Mouse (Mus musculus): Measurements from ENCODE around the gene Rtbdn. TPM values are rescaled to one million over a fixed set of nuclear protein-coding genes. Genes with fewer than 3 reads are reported as not detected.

Gene Rtbdn
- polyA plus RNA-seq, 1 experiment, result not detected

GRCm38 (mm10) chr8:84909949-84910348, 36.8 kb upstream of the Rtbdn start:
- TF ChIP-seq EP300 (IDR thresholded peaks at IDR 0.05; ENCODE audit: insufficient read depth, low read depth, low read length) (no peak), CTCF (IDR thresholded peaks at IDR 0.05; ENCODE audit: low read depth, low read length) (no peak), POLR2A (IDR thresholded peaks at IDR 0.05; ENCODE audit: insufficient read depth, low read length) (no peak)
- Histone ChIP-seq H3K9me3 (replicated peaks; ENCODE audit: control insufficient read depth, insufficient read depth, low read length, poor library complexity, severe bottlenecking) (peaks cover 4% of the 10 kb centered on the region; the same call in 1 of the 2 replicates), H3K36me3 (ENCODE audit: control insufficient read depth, insufficient read depth, low read length, poor library complexity, severe bottlenecking) (peaks cover 12% of the 10 kb centered on the region), H3K9ac (ENCODE audit: low read depth, poor library complexity, severe bottlenecking) (peak overlapping the region; percentile 91), H3K4me1 (ENCODE audit: control insufficient read depth, insufficient read depth, low read length) (peaks cover 2% of the 10 kb centered on the region), H3K27ac (ENCODE audit: insufficient read depth, low read length) (no peak overlapping the region), H3K27me3 (ENCODE audit: control insufficient read depth, insufficient read depth, low read length, poor library complexity, severe bottlenecking) (no peaks in the 10 kb centered on the region), H3K4me3 (ENCODE audit: low read depth, low read length) (no peak overlapping the region)

GRCm38 (mm10) chr8:84910551-84910950, 36.2 kb upstream of the Rtbdn start:
- Histone ChIP-seq H3K27me3 (ENCODE audit: control insufficient read depth, insufficient read depth, low read length, poor library complexity, severe bottlenecking) (no peaks in the 10 kb centered on the region), H3K9ac (ENCODE audit: low read depth, poor library complexity, severe bottlenecking) (no peak overlapping the region), H3K27ac (ENCODE audit: insufficient read depth, low read length) (no peak overlapping the region), H3K4me1 (ENCODE audit: control insufficient read depth, insufficient read depth, low read length) (peaks cover 2% of the 10 kb centered on the region), H3K4me3 (ENCODE audit: low read depth, low read length) (no peak overlapping the region), H3K9me3 (replicated peaks; ENCODE audit: control insufficient read depth, insufficient read depth, low read length, poor library complexity, severe bottlenecking) (peaks cover 4% of the 10 kb centered on the region; the same call in 1 of the 2 replicates), H3K36me3 (ENCODE audit: control insufficient read depth, insufficient read depth, low read length, poor library complexity, severe bottlenecking) (peaks cover 12% of the 10 kb centered on the region)
- TF ChIP-seq CTCF (IDR thresholded peaks at IDR 0.05; ENCODE audit: low read depth, low read length) (no peak), EP300 (IDR thresholded peaks at IDR 0.05; ENCODE audit: insufficient read depth, low read depth, low read length) (no peak), POLR2A (IDR thresholded peaks at IDR 0.05; ENCODE audit: insufficient read depth, low read length) (no peak)

- peak overlapping the region; percentile 89 for H3K9ac ChIP-seq (ENCODE audit: low read depth, poor library complexity, severe bottlenecking)
- no peaks in the 10 kb centered on the region for H3K27me3 ChIP-seq (ENCODE audit: control insufficient read depth, insufficient read depth, low read length, poor library complexity, severe bottlenecking)
- H3K9me3 ChIP-seq (replicated peaks; ENCODE audit: control insufficient read depth, insufficient read depth, low read length, poor library complexity, severe bottlenecking), result peaks cover 8% of the 10 kb centered on the region; the same call in 1 of the 2 replicates
- H3K27ac ChIP-seq (ENCODE audit: insufficient read depth, low read length), result no peak overlapping the region
- H3K36me3 ChIP-seq (ENCODE audit: control insufficient read depth, insufficient read depth, low read length, poor library complexity, severe bottlenecking), result peaks cover 12% of the 10 kb centered on the region
- TF ChIP-seq EP300 (IDR thresholded peaks at IDR 0.05; ENCODE audit: insufficient read depth, low read depth, low read length) (no peak), CTCF (IDR thresholded peaks at IDR 0.05; ENCODE audit: low read depth, low read length) (no peak), POLR2A (IDR thresholded peaks at IDR 0.05; ENCODE audit: insufficient read depth, low read length) (no peak)
- H3K4me3 ChIP-seq (ENCODE audit: low read depth, low read length), result peak overlapping the region; percentile 83; the same call in 1 of the 2 replicates
- peaks cover 4% of the 10 kb centered on the region for H3K4me1 ChIP-seq (ENCODE audit: control insufficient read depth, insufficient read depth, low read length)
Measured at GRCm38 (mm10) chr8:84911854-84912253, 34.9 kb upstream of the Rtbdn start.

- Histone ChIP-seq H3K4me1 (ENCODE audit: control insufficient read depth, insufficient read depth, low read length) (peaks cover 4% of the 10 kb centered on the region), H3K27ac (ENCODE audit: insufficient read depth, low read length) (no peak overlapping the region), H3K4me3 (ENCODE audit: low read depth, low read length) (peak overlapping the region; percentile 83), H3K36me3 (ENCODE audit: control insufficient read depth, insufficient read depth, low read length, poor library complexity, severe bottlenecking) (peaks cover 12% of the 10 kb centered on the region), H3K9ac (ENCODE audit: low read depth, poor library complexity, severe bottlenecking) (peak overlapping the region; percentile 89), H3K27me3 (ENCODE audit: control insufficient read depth, insufficient read depth, low read length, poor library complexity, severe bottlenecking) (no peaks in the 10 kb centered on the region), H3K9me3 (replicated peaks; ENCODE audit: control insufficient read depth, insufficient read depth, low read length, poor library complexity, severe bottlenecking) (peaks cover 8% of the 10 kb centered on the region; the same call in 1 of the 2 replicates)
- TF ChIP-seq CTCF (IDR thresholded peaks at IDR 0.05; ENCODE audit: low read depth, low read length) (no peak), POLR2A (IDR thresholded peaks at IDR 0.05; ENCODE audit: insufficient read depth, low read length) (no peak), EP300 (IDR thresholded peaks at IDR 0.05; ENCODE audit: insufficient read depth, low read depth, low read length) (no peak)
Measured at GRCm38 (mm10) chr8:84912391-84912790, 34.4 kb upstream of the Rtbdn start.

GRCm38 (mm10) chr8:84912895-84913501, 33.8 kb upstream of the Rtbdn start:
- Histone ChIP-seq H3K27ac (ENCODE audit: insufficient read depth, low read length) (no peak overlapping the region), H3K27me3 (ENCODE audit: control insufficient read depth, insufficient read depth, low read length, poor library complexity, severe bottlenecking) (no peaks in the 10 kb centered on the region), H3K4me3 (ENCODE audit: low read depth, low read length) (peak overlapping the region; percentile 83), H3K9ac (ENCODE audit: low read depth, poor library complexity, severe bottlenecking) (peak overlapping the region; percentile 89), H3K9me3 (replicated peaks; ENCODE audit: control insufficient read depth, insufficient read depth, low read length, poor library complexity, severe bottlenecking) (peaks cover 8% of the 10 kb centered on the region; the same call in 1 of the 2 replicates), H3K4me1 (ENCODE audit: control insufficient read depth, insufficient read depth, low read length) (peaks cover 3% of the 10 kb centered on the region), H3K36me3 (ENCODE audit: control insufficient read depth, insufficient read depth, low read length, poor library complexity, severe bottlenecking) (peaks cover 12% of the 10 kb centered on the region)
- TF ChIP-seq POLR2A (IDR thresholded peaks at IDR 0.05; ENCODE audit: insufficient read depth, low read length) (peak; percentile 88), CTCF (IDR thresholded peaks at IDR 0.05; ENCODE audit: low read depth, low read length) (no peak), EP300 (IDR thresholded peaks at IDR 0.05; ENCODE audit: insufficient read depth, low read depth, low read length) (0 out of 2 replicates have a peak, but pooled peaks have one; percentile 51)

GRCm38 (mm10) chr8:84913502-84913900, 33.3 kb upstream of the Rtbdn start:
- Histone ChIP-seq H3K9ac (ENCODE audit: low read depth, poor library complexity, severe bottlenecking) (peak overlapping the region; percentile 89), H3K27me3 (ENCODE audit: control insufficient read depth, insufficient read depth, low read length, poor library complexity, severe bottlenecking) (no peaks in the 10 kb centered on the region), H3K27ac (ENCODE audit: insufficient read depth, low read length) (peak overlapping the region; percentile 79), H3K36me3 (ENCODE audit: control insufficient read depth, insufficient read depth, low read length, poor library complexity, severe bottlenecking) (peaks cover 12% of the 10 kb centered on the region), H3K9me3 (replicated peaks; ENCODE audit: control insufficient read depth, insufficient read depth, low read length, poor library complexity, severe bottlenecking) (peaks cover 8% of the 10 kb centered on the region; the same call in 1 of the 2 replicates), H3K4me3 (ENCODE audit: low read depth, low read length) (peak overlapping the region; percentile 83), H3K4me1 (ENCODE audit: control insufficient read depth, insufficient read depth, low read length) (peaks cover 3% of the 10 kb centered on the region)
- TF ChIP-seq POLR2A (IDR thresholded peaks at IDR 0.05; ENCODE audit: insufficient read depth, low read length), result no peak
- no peak for TF ChIP-seq EP300 (IDR thresholded peaks at IDR 0.05; ENCODE audit: insufficient read depth, low read depth, low read length)
- no peak for TF ChIP-seq CTCF (IDR thresholded peaks at IDR 0.05; ENCODE audit: low read depth, low read length)

All from ES-Bruce4 (cell line).